Mouse (Mus musculus) kidney, adult 2 months (tissue): ENCODE measurements around the gene March1. TPM values are rescaled to one million over a fixed set of nuclear protein-coding genes. Genes with fewer than 3 reads are reported as not detected.

Experiments
- DNase-seq: peaks from one replicate; pipeline ENCODE4 v3.0.0; 2021
- H3K27ac ChIP-seq: fragments of 200-500 bp; 2 replicates; pipeline ENCODE4 v1.5.1; 2012; ENCODE audit warnings: low read depth, low read length, control low read depth, inconsistent platforms; ENCODE audit not compliant: insufficient read depth
- H3K27me3 ChIP-seq: fragments of 200-500 bp; replicated peaks from 2 replicates; pipeline ENCODE4 v1.6.1; 2012; ENCODE audit warnings: mild to moderate bottlenecking, moderate library complexity, low read length, inconsistent platforms; ENCODE audit not compliant: control insufficient read depth, insufficient read depth
- H3K36me3 ChIP-seq: fragments of 200-500 bp; 2 replicates; pipeline ENCODE4 v1.6.1; 2012; ENCODE audit warnings: mild to moderate bottlenecking, moderate library complexity, low read length, inconsistent platforms; ENCODE audit not compliant: control insufficient read depth, insufficient read depth
- H3K4me1 ChIP-seq: fragments of 200-500 bp; 2 replicates; pipeline ENCODE4 v1.6.1; 2011; ENCODE audit warnings: low read length; ENCODE audit not compliant: control insufficient read depth, insufficient read depth
- H3K4me3 ChIP-seq: fragments of 200-500 bp; 2 replicates; pipeline ENCODE4 v1.5.1; 2011; ENCODE audit warnings: mild to moderate bottlenecking, low read depth, low read length, control low read depth; ENCODE audit not compliant: insufficient read depth
- CTCF ChIP-seq: fragments of 200-500 bp; conservative IDR thresholded peaks from 2 replicates; pipeline ENCODE4 v1.5.1; 2011; ENCODE audit warnings: low read depth, mild to moderate bottlenecking, control low read depth, low read length, moderate library complexity, mixed read lengths; ENCODE audit not compliant: insufficient read depth, insufficient read length
- POLR2A ChIP-seq: fragments of 200-500 bp; IDR thresholded peaks from one replicate; pipeline ENCODE4 v1.6.1; 2011; ENCODE audit warnings: low read depth, low read length, control low read depth
- WGBS: fragments of 180-500 bp; shearing (Covaris S2); methylation state at CpG from one replicate; pipeline ENCODE4 v1.1.7; 2018; 5-methylcytosine and 5-hydroxymethylcytosine counted together
- polyA plus RNA-seq: library from polyadenylated mRNA; depleted of rRNA; stranded (reverse); fragments of >200 nt; gene quantifications from 2 replicates; pipeline ENCODE4 v1.2.3, GENCODE M21; 2012

Gene March1
- polyA plus RNA-seq, 1 experiment = 1.6 TPM

DNA sequence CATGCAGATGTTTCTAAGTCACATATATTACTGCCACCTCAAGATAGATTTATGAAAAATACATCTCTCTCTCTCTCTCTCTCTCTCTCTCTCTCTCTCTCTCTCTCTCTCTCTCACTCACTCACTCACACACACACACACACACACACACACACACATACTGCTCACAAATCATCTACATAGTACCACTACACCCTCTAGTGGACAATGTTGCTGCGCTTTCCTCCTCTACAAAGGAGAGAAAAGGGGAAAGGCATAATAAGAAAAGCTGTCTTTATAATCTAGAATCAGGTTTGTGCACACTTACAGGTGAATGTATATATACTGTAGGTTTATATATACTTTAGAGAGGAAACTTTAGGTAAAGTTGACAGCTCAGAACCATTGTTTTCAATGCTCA lies 825.1 kb downstream of the March1 start:
- no peak for TF ChIP-seq CTCF
- TF ChIP-seq POLR2A = no peak
- peak; percentile 44 for DNase-seq
- Histone ChIP-seq H3K4me3 (no peak overlapping the region), H3K27ac (no peak overlapping the region), H3K36me3 (no peaks in the 10 kb centered on the region), H3K27me3 (no peaks in the 10 kb centered on the region), H3K4me1 (peaks cover 3% of the 10 kb centered on the region; the same call in 1 of the 2 replicates)
- WGBS = 27% methylated on average over 1 of the region's 1 CpGs

DNA sequence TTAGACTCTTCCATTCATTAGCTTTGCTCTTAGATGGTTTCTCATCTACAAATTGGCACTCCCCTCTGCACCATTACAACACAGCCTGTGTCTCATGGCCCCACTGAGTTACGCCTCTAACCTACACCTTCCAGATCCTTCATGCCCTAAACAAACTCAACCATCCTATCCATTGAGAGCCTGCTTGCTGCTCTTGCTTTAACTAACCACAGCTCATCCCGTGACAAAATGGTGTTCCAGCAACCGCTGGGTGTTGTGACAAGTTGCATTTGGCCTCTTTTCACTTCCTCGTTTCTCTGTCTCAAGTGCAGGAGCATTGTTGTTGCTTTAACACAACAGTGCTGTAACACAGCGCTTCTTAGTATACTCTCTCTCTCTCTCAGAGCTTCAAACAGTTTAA lies 826.4 kb downstream of the March1 start:
- TF ChIP-seq POLR2A = no peak
- no peak for DNase-seq
- Histone ChIP-seq H3K4me1 (peaks cover 3% of the 10 kb centered on the region; the same call in 1 of the 2 replicates), H3K27ac (no peak overlapping the region), H3K36me3 (no peaks in the 10 kb centered on the region), H3K27me3 (no peaks in the 10 kb centered on the region), H3K4me3 (no peak overlapping the region)
- 71% methylated on average over 5 of the region's 5 CpGs for WGBS

DNA sequence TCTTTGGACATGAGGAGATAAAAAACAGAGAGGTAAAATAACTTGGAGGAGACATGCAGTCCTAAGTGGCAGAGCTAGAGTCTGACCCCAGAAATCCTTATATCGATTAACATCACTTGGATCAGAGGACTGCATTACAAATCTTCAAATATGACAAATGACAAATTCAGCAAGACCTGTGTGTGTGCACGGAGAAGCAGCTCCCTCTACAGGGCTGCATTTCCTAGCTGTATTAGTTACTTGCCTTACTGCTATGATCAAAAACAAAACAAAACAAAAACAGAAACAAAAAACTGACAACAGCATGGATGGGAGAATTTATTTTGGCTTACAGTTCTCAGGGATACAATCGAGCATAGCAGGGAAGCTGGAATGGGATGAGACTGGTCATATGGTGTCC lies 827.7 kb downstream of the March1 start:
- peaks cover 1% of the 10 kb centered on the region; the same call in 1 of the 2 replicates for H3K4me1 ChIP-seq
- no peak for TF ChIP-seq POLR2A
- TF ChIP-seq CTCF = 0 out of 2 replicates have a peak, but pooled peaks have one; percentile 3
- H3K27ac ChIP-seq = no peak overlapping the region
- H3K36me3 ChIP-seq = no peaks in the 10 kb centered on the region
- no peaks in the 10 kb centered on the region for H3K27me3 ChIP-seq
- 67% methylated on average over 3 of the region's 3 CpGs for WGBS
- no peak for DNase-seq
- no peak overlapping the region for H3K4me3 ChIP-seq

DNA sequence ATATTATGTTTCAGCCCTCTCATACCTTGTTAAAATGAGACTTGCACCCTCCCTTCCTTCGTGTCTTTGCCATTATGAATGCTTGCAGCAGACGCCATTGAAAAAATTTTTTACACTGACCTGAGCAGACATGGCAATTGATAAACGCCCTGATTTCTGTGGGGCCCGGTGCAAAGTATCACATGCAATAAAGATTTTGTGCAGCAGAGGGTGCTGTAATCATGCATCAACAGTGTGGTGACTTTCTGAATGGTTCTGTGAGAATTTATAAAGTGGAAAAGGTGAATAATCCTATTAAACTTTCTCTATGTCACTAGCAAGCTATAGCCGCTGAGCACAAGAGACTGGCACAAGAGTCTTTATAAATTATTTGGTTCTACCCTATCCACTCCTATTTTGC lies 833.0 kb downstream of the March1 start:
- 21% methylated on average over 5 of the region's 5 CpGs for WGBS
- Histone ChIP-seq H3K4me1 (no peaks in the 10 kb centered on the region), H3K4me3 (no peak overlapping the region), H3K27me3 (no peaks in the 10 kb centered on the region), H3K36me3 (no peaks in the 10 kb centered on the region), H3K27ac (no peak overlapping the region)
- peak; percentile 42 for DNase-seq
- no peak for TF ChIP-seq POLR2A
- peak; percentile 44 for TF ChIP-seq CTCF

DNA sequence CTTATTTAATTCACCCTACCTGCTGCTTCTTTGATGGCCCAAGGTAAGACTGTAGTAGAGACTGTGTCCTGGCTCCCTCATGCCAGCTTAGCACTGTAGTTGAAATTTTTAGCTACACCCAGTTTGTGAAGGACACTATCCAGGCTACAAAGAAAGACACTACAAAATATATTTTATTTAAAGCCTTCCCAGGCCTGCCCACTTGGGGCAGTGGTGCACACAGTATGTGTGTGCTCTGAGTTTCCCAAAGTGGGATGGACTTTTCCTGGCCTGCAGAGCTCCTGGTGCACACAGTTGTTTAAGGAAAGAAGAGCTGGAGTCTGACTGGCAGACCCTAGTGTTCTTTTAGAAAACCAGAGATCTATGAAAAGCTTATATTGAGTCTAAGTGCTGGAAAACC lies 839.4 kb downstream of the March1 start:
- no peak overlapping the region for H3K4me3 ChIP-seq
- H3K27ac ChIP-seq = no peak overlapping the region
- H3K36me3 ChIP-seq = no peaks in the 10 kb centered on the region
- TF ChIP-seq POLR2A (no peak), CTCF (0 out of 2 replicates have a peak, but pooled peaks have one; percentile 32)
- no peaks in the 10 kb centered on the region for H3K27me3 ChIP-seq
- no peak for DNase-seq
- H3K4me1 ChIP-seq = no peaks in the 10 kb centered on the region

GRCm38 (mm10) chr8:66469821-66470220 lies 852.1 kb downstream of the March1 start:
- H3K4me1 ChIP-seq = no peaks in the 10 kb centered on the region
- no peak overlapping the region for H3K27ac ChIP-seq
- no peaks in the 10 kb centered on the region for H3K36me3 ChIP-seq
- no peaks in the 10 kb centered on the region for H3K27me3 ChIP-seq
- H3K4me3 ChIP-seq = no peak overlapping the region
- DNase-seq = no peak
- 82% methylated on average over 3 of the region's 3 CpGs for WGBS
- TF ChIP-seq CTCF (no peak), POLR2A (no peak)

DNA sequence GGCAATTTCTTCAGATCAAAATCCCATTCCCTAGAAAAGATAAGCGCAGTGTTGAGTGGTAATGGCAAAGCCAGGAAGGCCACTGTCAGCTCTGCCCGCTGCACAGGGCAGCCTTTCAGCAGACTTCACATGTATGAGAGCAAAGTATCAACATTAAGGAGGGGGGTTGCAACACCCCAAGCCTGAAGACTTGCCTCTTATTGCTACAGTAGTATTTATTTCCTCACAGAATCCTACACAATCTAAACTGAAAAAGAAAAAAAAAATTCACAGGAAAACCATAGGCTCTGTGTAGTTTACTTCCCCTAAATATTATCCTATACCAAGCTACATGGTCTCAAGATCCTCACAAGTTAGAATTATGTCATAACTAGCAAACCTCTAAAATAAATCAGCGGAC lies 859.2 kb downstream of the March1 start:
- TF ChIP-seq POLR2A = no peak
- TF ChIP-seq CTCF = no peak
- peaks cover 2% of the 10 kb centered on the region for H3K36me3 ChIP-seq
- H3K27me3 ChIP-seq = no peaks in the 10 kb centered on the region
- H3K4me1 ChIP-seq = no peaks in the 10 kb centered on the region
- no peak overlapping the region for H3K27ac ChIP-seq
- WGBS = 94% methylated on average over 3 of the region's 3 CpGs
- no peak overlapping the region for H3K4me3 ChIP-seq
- no peak for DNase-seq

DNA sequence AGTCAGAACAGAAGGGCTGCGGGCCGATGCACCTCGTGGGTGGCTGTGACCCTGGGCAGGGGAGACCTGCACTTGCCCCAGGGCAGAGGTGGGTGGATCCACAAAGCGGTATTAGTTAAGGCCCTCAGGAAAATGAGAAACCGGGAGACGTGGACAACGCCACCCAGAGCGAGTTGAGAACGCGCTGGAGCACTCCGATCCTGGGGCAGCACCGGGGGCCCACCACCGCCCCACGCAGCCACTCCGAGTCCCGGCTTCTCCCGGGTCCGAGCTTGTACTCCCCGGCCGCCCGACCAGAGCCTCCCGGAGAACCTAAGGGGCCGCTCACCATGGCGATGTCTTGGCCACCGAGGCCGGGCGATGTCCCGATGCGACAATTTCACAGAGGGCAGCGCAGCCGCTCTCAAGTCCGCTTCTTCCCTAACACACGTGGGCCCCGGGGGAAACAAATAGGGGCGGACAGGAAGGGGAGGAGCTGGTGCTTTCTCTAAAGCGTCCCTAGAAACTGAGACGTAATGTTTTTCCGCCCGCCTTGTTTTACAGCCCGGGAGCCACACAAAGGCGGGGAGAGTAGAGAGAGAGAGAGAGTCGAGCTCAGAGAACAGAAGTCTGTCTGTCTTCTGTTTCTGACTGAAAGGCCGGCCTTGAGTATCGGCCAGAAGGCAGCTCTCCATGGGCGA lies 868.5 kb downstream of the March1 start, which contains the start of gene Tma16:
TSS of gene Tma16 (minus strand) at position 447 of the 680 bp plus-strand sequence.
- DNase-seq = peak; percentile 86
- WGBS = under 1% methylated on average over 45 of the region's 45 CpGs
- H3K27me3 ChIP-seq = no peaks in the 10 kb centered on the region
- TF ChIP-seq CTCF = no peak
- TF ChIP-seq POLR2A = no peak
- peak within 1 kb of the TSS; percentile 83 for H3K4me3 ChIP-seq
- H3K4me1 ChIP-seq = no peaks in the 10 kb centered on the region
- no peaks in the 10 kb centered on the region for H3K36me3 ChIP-seq
- H3K27ac ChIP-seq = no peak within 1 kb of the TSS
